Mouse (Mus musculus) thymus, adult 2 months (tissue): ENCODE measurements around the gene AW822073.
"Not testable (repeated sequence)": the region's sequence is repeated elsewhere in the genome, so short reads cannot be mapped to it uniquely, and the experiment has no call there.

Experiments
- CTCF ChIP-seq: fragments of 200-500 bp; IDR thresholded peaks from 2 replicates; pipeline ENCODE4 v1.5.1; 2012; ENCODE audit warnings: mild to moderate bottlenecking, control low read depth, low read length, moderate library complexity, borderline replicate concordance; ENCODE audit not compliant: control insufficient read depth, poor library complexity, insufficient read depth; ENCODE audit errors: extremely low read depth
- POLR2A ChIP-seq: fragments of 200-500 bp; IDR thresholded peaks from 2 replicates; pipeline ENCODE4 v1.6.1; 2012; ENCODE audit warnings: mild to moderate bottlenecking, low read length, control low read depth, moderate library complexity; ENCODE audit not compliant: control insufficient read depth, poor library complexity, insufficient read depth; ENCODE audit errors: extremely low read depth

- not testable (repeated sequence) for TF ChIP-seq CTCF, POLR2A
Measured at GRCm38 (mm10) chr10:58233054-58233739, 8.5 kb upstream of the AW822073 start.
